Mouse (Mus musculus): Measurements from ENCODE around the gene Srp14.

DNA sequence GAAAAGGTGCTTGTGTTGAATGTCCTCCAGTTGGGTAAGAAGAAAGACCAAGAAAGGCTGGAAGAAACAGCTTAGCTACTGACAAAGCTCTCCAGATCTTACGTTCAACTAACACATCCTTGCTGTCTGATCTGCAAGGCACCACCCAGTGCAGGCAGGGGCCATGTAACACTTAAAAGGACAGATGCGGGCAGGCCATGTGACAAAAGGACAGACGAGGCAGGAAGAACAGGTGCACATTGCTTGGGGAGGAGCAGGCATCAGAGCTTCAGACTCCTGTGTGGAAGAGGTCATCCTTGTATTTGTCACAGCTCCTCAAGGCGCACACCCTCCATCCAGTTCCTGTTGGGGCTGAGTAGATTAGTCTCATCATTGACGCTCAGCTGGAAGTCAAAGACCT, 3.5 kb upstream of the Srp14 start:
- TF ChIP-seq CTCF (conservative IDR thresholded peaks at IDR 0.05; ENCODE audit: low read length) (no peak), NANOG (IDR thresholded peaks at IDR 0.05; ENCODE audit: borderline replicate concordance, low read length) (peak; percentile 21; the same call in 1 of the 2 replicates), POU5F1 (IDR thresholded peaks at IDR 0.05; ENCODE audit: borderline replicate concordance, low read length) (no peak)

Measured in E14TG2a.4 (cell line).